Mouse (Mus musculus) hindbrain, embryonic 11.5 days (tissue): ENCODE measurements around the gene Ihh. TPM values are rescaled to one million over a fixed set of nuclear protein-coding genes. Genes with fewer than 3 reads are reported as not detected.

ENCODE experiments used
- ATAC-seq: fragments of 200-750 bp; cut with Nextera tagmentation; 2 replicates; pipeline ENCODE4 v1.8.0; 2017; ENCODE audit warnings: mild to moderate bottlenecking, moderate TSS enrichment, moderate library complexity; ENCODE audit not compliant: low FRiP score
- DNase-seq: peaks from one replicate; pipeline ENCODE4 v3.0.0-alpha.2; 2015; ENCODE audit warnings: low spot score
- H3K27ac ChIP-seq: fragments of 300-500 bp; sonication (generic); 2 replicates; pipeline ENCODE4 v1.5.1; 2014; ENCODE audit warnings: mild to moderate bottlenecking, low read depth, low read length
- H3K27me3 ChIP-seq: fragments of 300-500 bp; sonication (generic); 2 replicates; pipeline ENCODE4 v1.6.1; 2014; ENCODE audit warnings: mild to moderate bottlenecking, low read length, moderate library complexity, mixed read lengths; ENCODE audit not compliant: control insufficient read depth, insufficient read depth
- H3K36me3 ChIP-seq: fragments of 300-500 bp; sonication (generic); 2 replicates; pipeline ENCODE4 v1.6.1; 2014; ENCODE audit warnings: mild to moderate bottlenecking, low read length, moderate library complexity, mixed read lengths; ENCODE audit not compliant: control insufficient read depth, insufficient read depth
- H3K4me1 ChIP-seq: fragments of 300-500 bp; sonication (generic); replicated peaks from 2 replicates; pipeline ENCODE4 v1.6.1; 2014; ENCODE audit warnings: low read length, mixed read lengths; ENCODE audit not compliant: control insufficient read depth, insufficient read depth
- H3K4me2 ChIP-seq: fragments of 300-500 bp; sonication (generic); replicated peaks from 2 replicates; pipeline ENCODE4 v1.6.1; 2014; ENCODE audit warnings: mild to moderate bottlenecking, low read depth, low read length
- H3K4me3 ChIP-seq: fragments of 300-500 bp; sonication (generic); 2 replicates; pipeline ENCODE4 v1.5.1; 2014; ENCODE audit warnings: low read depth, low read length
- H3K9ac ChIP-seq: fragments of 300-500 bp; sonication (generic); 2 replicates; pipeline ENCODE4 v1.6.1; 2014; ENCODE audit warnings: low read depth, low read length
- H3K9me3 ChIP-seq: fragments of 300-500 bp; sonication (generic); 2 replicates; pipeline ENCODE4 v1.6.1; 2016; ENCODE audit warnings: low read length; ENCODE audit not compliant: control insufficient read depth
- WGBS: fragments of 180-500 bp; shearing (Covaris S2); extraction: QIAGEN DNeasy Blood & Tissue Kit; methylation state at CpG from one replicate; pipeline ENCODE4 v1.1.7; 2014; 5-methylcytosine and 5-hydroxymethylcytosine counted together
- polyA plus RNA-seq: library from polyadenylated mRNA; unstranded; fragments of >200 nt; fragmentation: Nextera tagmentation; extraction: Ambion mirVana; gene quantifications from 2 replicates; pipeline ENCODE4 v1.2.1, GENCODE M21; 2014

Gene Ihh
- polyA plus RNA-seq, 1 experiment from 2014 or later = 0.20 TPM

- Histone ChIP-seq H3K36me3 (no peaks in the 10 kb centered on the region), H3K27me3 (peaks cover under 1% of the 10 kb centered on the region; the same call in 1 of the 2 replicates), H3K9me3 (no peaks in the 10 kb centered on the region), H3K4me1 (no peaks in the 10 kb centered on the region), H3K9ac (no peak overlapping the region), H3K4me2 (no peak overlapping the region), H3K27ac (no peak overlapping the region), H3K4me3 (no peak overlapping the region)
- ATAC-seq (no peak; the same call in 1 of the 2 replicates), DNase-seq (peak; percentile 62)
- WGBS = 42% methylated on average over 6 of the region's 6 CpGs
Measured at GRCm38 (mm10) chr1:74926721-74927120, 24.8 kb downstream of the Ihh start.

- H3K27me3 ChIP-seq = no peaks in the 10 kb centered on the region
- no peak for ATAC-seq
- no peaks in the 10 kb centered on the region for H3K4me1 ChIP-seq
- no peak overlapping the region for H3K4me3 ChIP-seq
- no peak overlapping the region for H3K9ac ChIP-seq
- H3K9me3 ChIP-seq = no peaks in the 10 kb centered on the region
- WGBS = 65% methylated on average over 4 of the region's 4 CpGs
- no peak overlapping the region for H3K27ac ChIP-seq
- H3K36me3 ChIP-seq = no peaks in the 10 kb centered on the region
- H3K4me2 ChIP-seq = no peak overlapping the region
- no peak for DNase-seq
Measured at GRCm38 (mm10) chr1:74924464-74924863, 27.0 kb downstream of the Ihh start.

GRCm38 (mm10) chr1:74915706-74916105 is 35.8 kb downstream of the Ihh start:
- WGBS = 22% methylated on average over 13 of the region's 13 CpGs
- H3K9ac ChIP-seq = no peak overlapping the region
- ATAC-seq (no peak), DNase-seq (peak; percentile 43)
- no peak overlapping the region for H3K4me2 ChIP-seq
- H3K27me3 ChIP-seq = no peaks in the 10 kb centered on the region; the same call in 1 of the 2 replicates
- H3K9me3 ChIP-seq = no peaks in the 10 kb centered on the region
- H3K36me3 ChIP-seq = no peaks in the 10 kb centered on the region
- no peaks in the 10 kb centered on the region for H3K4me1 ChIP-seq
- no peak overlapping the region for H3K4me3 ChIP-seq
- H3K27ac ChIP-seq = no peak overlapping the region

- 22% methylated on average over 6 of the region's 6 CpGs for WGBS
- H3K4me1 ChIP-seq = no peaks in the 10 kb centered on the region; the same call in 1 of the 2 replicates
- DNase-seq (no peak), ATAC-seq (no peak)
- no peak overlapping the region for H3K27ac ChIP-seq
- H3K27me3 ChIP-seq = peaks cover 55% of the 10 kb centered on the region
- H3K4me3 ChIP-seq = no peak overlapping the region
- no peak overlapping the region for H3K4me2 ChIP-seq
- H3K9me3 ChIP-seq = no peaks in the 10 kb centered on the region
- no peak overlapping the region for H3K9ac ChIP-seq
- H3K36me3 ChIP-seq = no peaks in the 10 kb centered on the region
Measured at GRCm38 (mm10) chr1:74902191-74902590, 49.3 kb downstream of the Ihh start.

GRCm38 (mm10) chr1:74901686-74902085 is 49.8 kb downstream of the Ihh start:
- H3K9me3 ChIP-seq = no peaks in the 10 kb centered on the region
- ATAC-seq (no peak), DNase-seq (peak; percentile 77)
- H3K9ac ChIP-seq = no peak overlapping the region
- H3K4me3 ChIP-seq = no peak overlapping the region
- no peak overlapping the region for H3K4me2 ChIP-seq
- peaks cover 60% of the 10 kb centered on the region for H3K27me3 ChIP-seq
- no peaks in the 10 kb centered on the region; the same call in 1 of the 2 replicates for H3K4me1 ChIP-seq
- no peak overlapping the region for H3K27ac ChIP-seq
- WGBS = 3% methylated on average over 3 of the region's 3 CpGs
- no peaks in the 10 kb centered on the region for H3K36me3 ChIP-seq

GRCm38 (mm10) chr1:74900341-74901285 is 50.9 kb downstream of the Ihh start:
- Histone ChIP-seq H3K9ac (0 out of 2 replicates have a peak overlapping the region, but pooled peaks have one; percentile 19), H3K4me1 (no peaks in the 10 kb centered on the region; the same call in 1 of the 2 replicates), H3K27ac (no peak overlapping the region), H3K9me3 (no peaks in the 10 kb centered on the region), H3K4me2 (peak overlapping the region; percentile 54), H3K27me3 (peaks cover 68% of the 10 kb centered on the region), H3K4me3 (peak overlapping the region; percentile 33), H3K36me3 (no peaks in the 10 kb centered on the region)
- 0 out of 2 replicates have a peak, but pooled peaks have one; percentile 33 for ATAC-seq
- DNase-seq = peak; percentile 56
- WGBS = 1% methylated on average over 63 of the region's 66 CpGs

GRCm38 (mm10) chr1:74898656-74899431 is 52.6 kb downstream of the Ihh start:
- 15% methylated on average over 5 of the region's 10 CpGs for WGBS
- no peak overlapping the region for H3K4me3 ChIP-seq
- ATAC-seq (no peak), DNase-seq (no peak)
- no peak overlapping the region for H3K9ac ChIP-seq
- peaks cover 81% of the 10 kb centered on the region for H3K27me3 ChIP-seq
- H3K36me3 ChIP-seq = no peaks in the 10 kb centered on the region
- H3K9me3 ChIP-seq = no peaks in the 10 kb centered on the region
- no peak overlapping the region for H3K4me2 ChIP-seq
- H3K27ac ChIP-seq = no peak overlapping the region
- no peaks in the 10 kb centered on the region; the same call in 1 of the 2 replicates for H3K4me1 ChIP-seq

GRCm38 (mm10) chr1:74897976-74898375 is 53.5 kb downstream of the Ihh start:
- H3K4me1 ChIP-seq = no peaks in the 10 kb centered on the region; the same call in 1 of the 2 replicates
- no peak for ATAC-seq
- no peaks in the 10 kb centered on the region for H3K36me3 ChIP-seq
- H3K4me2 ChIP-seq = no peak overlapping the region
- WGBS = 2% methylated on average over 7 of the region's 7 CpGs
- H3K27me3 ChIP-seq = peaks cover 86% of the 10 kb centered on the region
- DNase-seq = no peak
- H3K9ac ChIP-seq = no peak overlapping the region
- H3K27ac ChIP-seq = no peak overlapping the region
- H3K9me3 ChIP-seq = no peaks in the 10 kb centered on the region
- no peak overlapping the region for H3K4me3 ChIP-seq
